Mouse (Mus musculus): ENCODE results near the gene Pex10. TPM values are rescaled to one million over a fixed set of nuclear protein-coding genes. Genes with fewer than 3 reads are reported as not detected.
"Not testable (repeated sequence)": the region's sequence is repeated elsewhere in the genome, so short reads cannot be mapped to it uniquely, and the experiment has no call there.

Gene Pex10
- polyA plus RNA-seq, 1 experiment from 2014 or later = 22.2 TPM

DNA sequence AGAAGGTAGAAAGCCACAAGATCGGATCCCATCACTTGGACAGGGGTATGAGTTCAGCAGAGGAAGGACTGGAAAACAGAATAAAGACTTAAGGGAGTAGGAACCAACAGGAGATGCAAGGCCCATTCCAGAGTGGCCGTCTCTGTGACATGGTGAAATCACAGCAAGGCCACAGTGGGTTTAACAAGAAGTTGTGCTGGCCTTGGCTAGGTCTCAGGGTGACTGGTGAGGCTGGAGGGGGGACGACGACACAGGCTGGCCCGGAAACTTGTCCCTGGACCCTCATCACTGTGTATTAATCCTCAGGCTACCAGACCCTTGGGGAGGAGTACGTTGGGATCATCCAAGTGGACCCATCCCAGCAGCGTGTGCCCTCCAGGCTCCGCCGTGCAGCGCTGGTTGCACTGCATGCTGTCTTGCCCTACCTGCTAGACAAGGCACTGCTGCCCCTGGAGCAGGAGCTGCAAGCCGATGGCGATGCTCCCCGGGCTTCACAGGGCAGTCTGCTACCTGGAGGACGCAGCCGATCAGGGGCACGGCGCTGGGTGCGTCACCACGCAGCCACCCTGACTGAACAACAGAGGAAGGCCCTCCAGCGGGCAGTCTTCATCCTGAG is 1.6 kb downstream of the Pex10 start:
- 92% methylated on average over 20 of the region's 20 CpGs for WGBS
- H3K4me3 ChIP-seq = peak overlapping the region; percentile 72

DNA sequence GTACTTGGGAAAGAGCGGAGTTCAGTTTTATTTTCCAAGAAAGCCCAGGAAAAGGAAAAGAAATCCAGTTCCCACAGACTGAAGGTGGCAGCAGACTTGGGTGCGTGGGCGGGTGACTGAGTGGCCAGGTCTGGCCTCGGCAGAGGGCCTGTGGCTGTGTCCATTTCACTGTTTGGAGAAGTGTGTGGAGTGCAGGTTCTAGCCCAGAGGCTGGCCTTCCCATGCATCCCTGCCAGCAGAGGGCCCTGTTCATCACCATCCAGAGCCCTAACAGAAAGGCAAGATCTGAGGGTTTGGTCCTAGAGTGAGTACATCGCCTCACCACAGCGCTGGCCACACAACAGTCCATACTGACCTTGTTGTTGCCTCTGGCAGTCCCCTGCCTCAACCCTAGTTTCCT is 2.4 kb downstream of the Pex10 start:
- no peaks in the 10 kb centered on the region for H3K9me3 ChIP-seq
- DNase-seq (ENCODE audit: extremely low spot score, low spot score) = no peak
- H3K4me3 ChIP-seq = no peak overlapping the region
- H3K4me1 ChIP-seq = peaks cover 36% of the 10 kb centered on the region
- WGBS = 88% methylated on average over 6 of the region's 6 CpGs
- H3K27me3 ChIP-seq (ENCODE audit: poor library complexity, severe bottlenecking) = no peaks in the 10 kb centered on the region
- H3K27ac ChIP-seq = no peak overlapping the region
- H3K36me3 ChIP-seq (replicated peaks) = peaks cover 66% of the 10 kb centered on the region

More for the DNA sequence above, 1.6 kb downstream of the Pex10 start:
- peaks cover 58% of the 10 kb centered on the region for H3K36me3 ChIP-seq (replicated peaks)
- H3K27ac ChIP-seq = no peak overlapping the region
- no peak for DNase-seq (ENCODE audit: extremely low spot score, low spot score)
- peaks cover 42% of the 10 kb centered on the region for H3K4me1 ChIP-seq
- no peaks in the 10 kb centered on the region for H3K27me3 ChIP-seq (ENCODE audit: poor library complexity, severe bottlenecking)
- no peaks in the 10 kb centered on the region for H3K9me3 ChIP-seq

DNA sequence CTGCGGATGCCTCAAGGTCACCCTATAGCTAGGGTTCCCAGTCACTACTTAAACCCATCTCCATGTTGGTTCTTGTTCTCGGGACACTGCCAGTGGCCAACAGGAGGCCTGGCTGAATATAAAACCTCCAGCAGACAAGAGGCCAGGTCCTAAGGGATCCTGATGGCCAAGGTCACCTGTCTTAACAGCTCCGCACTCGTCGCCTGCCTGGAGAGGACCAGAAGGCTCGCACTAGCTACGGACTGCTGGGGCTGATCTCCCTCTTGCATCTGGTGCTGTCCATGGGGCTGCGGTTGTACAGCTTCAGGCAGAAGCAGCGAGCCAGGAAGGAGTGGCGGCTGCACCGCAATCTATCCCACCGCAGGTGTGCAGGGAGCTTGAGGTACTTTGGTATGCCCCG is 3.4 kb downstream of the Pex10 start:
- H3K27me3 ChIP-seq (ENCODE audit: poor library complexity, severe bottlenecking) = no peaks in the 10 kb centered on the region
- peaks cover 31% of the 10 kb centered on the region for H3K4me1 ChIP-seq
- H3K4me3 ChIP-seq = no peak overlapping the region
- WGBS = 93% methylated on average over 13 of the region's 13 CpGs
- H3K9me3 ChIP-seq = no peaks in the 10 kb centered on the region
- no peak overlapping the region for H3K27ac ChIP-seq
- peaks cover 76% of the 10 kb centered on the region for H3K36me3 ChIP-seq (replicated peaks)
- DNase-seq (ENCODE audit: extremely low spot score, low spot score) = no peak

DNA sequence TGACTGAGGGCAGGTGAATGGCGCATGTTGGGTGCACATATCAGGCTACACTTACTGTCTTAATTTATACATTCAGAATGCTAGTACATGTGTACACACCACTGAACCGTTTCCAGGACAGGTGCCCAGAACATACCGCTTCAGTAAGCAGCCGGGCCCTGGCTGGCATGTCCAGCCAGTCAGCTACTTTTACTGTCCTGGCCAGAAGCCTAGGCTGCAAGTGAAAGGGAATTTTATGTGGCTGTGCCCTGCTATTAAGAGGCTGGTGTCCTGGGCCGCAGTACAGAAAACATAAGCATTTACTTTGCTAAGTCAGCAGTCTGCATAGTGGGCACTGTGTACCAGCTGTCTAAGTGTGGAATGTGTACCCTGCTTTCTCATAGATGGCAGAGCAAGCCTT is 4.1 kb downstream of the Pex10 start:
- no peak for DNase-seq (ENCODE audit: extremely low spot score, low spot score)
- Histone ChIP-seq H3K9me3 (no peaks in the 10 kb centered on the region), H3K4me1 (peaks cover 27% of the 10 kb centered on the region), H3K4me3 (no peak overlapping the region), H3K27me3 (ENCODE audit: poor library complexity, severe bottlenecking) (no peaks in the 10 kb centered on the region), H3K36me3 (replicated peaks) (peaks cover 83% of the 10 kb centered on the region), H3K27ac (no peak overlapping the region)
- WGBS = 95% methylated on average over 5 of the region's 5 CpGs

DNA sequence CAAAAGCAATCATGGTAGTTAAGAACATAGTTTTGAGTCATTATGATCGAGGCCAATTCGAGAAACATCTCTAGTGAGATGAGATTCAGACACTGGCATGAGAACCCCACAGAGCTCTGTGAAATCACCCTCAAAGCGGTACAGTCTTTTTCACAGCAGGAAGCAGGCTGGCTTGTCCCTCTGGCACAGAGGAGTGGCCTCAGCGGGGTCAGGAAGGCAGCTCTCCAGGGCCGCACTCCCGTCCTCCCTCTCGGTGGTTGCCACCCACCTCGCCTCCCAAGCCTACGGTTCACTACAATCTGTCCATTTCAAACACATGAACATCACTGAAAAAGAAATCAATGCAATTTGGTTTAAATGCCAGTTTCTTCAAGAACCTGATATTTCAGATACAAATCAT is 7.6 kb downstream of the Pex10 start:
- Histone ChIP-seq H3K4me1 (no peaks in the 10 kb centered on the region), H3K36me3 (replicated peaks) (peaks cover 99% of the 10 kb centered on the region), H3K4me3 (no peak overlapping the region), H3K27me3 (ENCODE audit: poor library complexity, severe bottlenecking) (no peaks in the 10 kb centered on the region), H3K9me3 (no peaks in the 10 kb centered on the region), H3K27ac (no peak overlapping the region)
- 88% methylated on average over 9 of the region's 9 CpGs for WGBS
- no peak for DNase-seq (ENCODE audit: extremely low spot score, low spot score)

DNA sequence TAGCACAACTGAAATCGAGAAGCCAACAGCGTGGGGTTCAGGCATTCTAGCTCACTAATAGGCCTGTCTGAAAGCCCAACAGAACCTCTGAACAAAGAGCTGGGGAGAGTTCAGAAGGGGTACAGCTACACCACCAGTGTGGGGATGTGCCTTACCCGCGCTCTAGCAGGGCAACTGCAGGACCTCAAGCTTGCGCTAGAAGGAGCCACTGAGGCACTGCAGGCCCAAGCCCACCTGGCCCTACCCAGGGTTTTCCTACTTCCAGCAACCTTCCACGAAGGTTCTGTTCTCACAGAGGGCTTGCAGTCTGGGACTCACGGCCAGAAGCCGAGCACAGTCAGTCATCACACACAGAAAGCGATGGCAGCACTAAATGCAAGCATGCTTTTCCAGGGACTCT is 8.3 kb downstream of the Pex10 start:
- Histone ChIP-seq H3K27me3 (ENCODE audit: poor library complexity, severe bottlenecking) (no peaks in the 10 kb centered on the region), H3K27ac (no peak overlapping the region), H3K4me1 (no peaks in the 10 kb centered on the region), H3K9me3 (no peaks in the 10 kb centered on the region), H3K4me3 (no peak overlapping the region), H3K36me3 (replicated peaks) (peaks cover 99% of the 10 kb centered on the region)
- WGBS = 87% methylated on average over 9 of the region's 9 CpGs
- DNase-seq (ENCODE audit: extremely low spot score, low spot score) = no peak

DNA sequence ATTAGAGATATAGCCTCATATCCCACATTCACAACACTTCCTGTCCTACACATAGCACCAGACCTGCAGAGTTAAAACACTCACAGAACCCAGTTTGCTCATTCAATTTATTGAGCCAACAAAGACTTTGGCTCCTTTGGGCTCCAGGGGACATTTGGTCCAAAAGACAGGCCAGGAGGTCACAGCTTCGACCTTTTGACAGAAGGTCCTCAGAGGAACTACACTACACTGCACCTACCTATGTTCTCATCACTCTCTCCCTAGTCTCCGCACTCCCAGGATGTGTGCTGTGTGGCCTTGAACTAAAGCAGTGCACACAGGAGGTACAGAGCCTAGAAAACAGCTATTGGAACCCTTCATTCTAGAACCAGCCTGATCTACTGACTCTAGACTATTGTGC is 9.0 kb downstream of the Pex10 start:
- Histone ChIP-seq H3K9me3 (no peaks in the 10 kb centered on the region), H3K4me1 (no peaks in the 10 kb centered on the region), H3K27me3 (ENCODE audit: poor library complexity, severe bottlenecking) (no peaks in the 10 kb centered on the region), H3K36me3 (replicated peaks) (peaks cover 99% of the 10 kb centered on the region), H3K27ac (no peak overlapping the region), H3K4me3 (no peak overlapping the region)
- DNase-seq (ENCODE audit: extremely low spot score, low spot score) = no peak
- WGBS = 89% methylated on average over 2 of the region's 2 CpGs

DNA sequence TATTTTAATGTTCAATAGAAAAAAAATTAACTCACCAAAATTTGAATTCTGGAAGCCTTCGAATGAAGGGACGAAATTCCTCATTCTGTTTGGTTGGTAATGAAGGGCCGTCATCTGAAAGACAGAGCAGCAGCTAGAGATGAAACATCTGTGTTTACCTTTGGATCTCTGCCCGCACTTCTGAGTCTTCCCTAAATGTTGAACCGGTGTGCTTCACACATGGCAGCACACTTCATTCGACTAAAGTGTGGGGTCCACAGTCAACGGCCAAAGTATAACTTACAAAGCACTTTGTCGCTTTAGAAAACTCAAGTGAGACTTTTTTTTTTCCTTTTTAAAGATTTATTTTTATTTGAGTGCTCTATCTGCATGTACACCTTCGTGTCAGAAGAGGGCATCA is 9.9 kb downstream of the Pex10 start:
- Histone ChIP-seq H3K9me3 (no peaks in the 10 kb centered on the region), H3K27ac (no peak overlapping the region), H3K4me1 (no peaks in the 10 kb centered on the region), H3K36me3 (replicated peaks) (peaks cover 97% of the 10 kb centered on the region), H3K27me3 (ENCODE audit: poor library complexity, severe bottlenecking) (no peaks in the 10 kb centered on the region), H3K4me3 (no peak overlapping the region)
- 92% methylated on average over 9 of the region's 9 CpGs for WGBS
- DNase-seq (ENCODE audit: extremely low spot score, low spot score) = no peak

DNA sequence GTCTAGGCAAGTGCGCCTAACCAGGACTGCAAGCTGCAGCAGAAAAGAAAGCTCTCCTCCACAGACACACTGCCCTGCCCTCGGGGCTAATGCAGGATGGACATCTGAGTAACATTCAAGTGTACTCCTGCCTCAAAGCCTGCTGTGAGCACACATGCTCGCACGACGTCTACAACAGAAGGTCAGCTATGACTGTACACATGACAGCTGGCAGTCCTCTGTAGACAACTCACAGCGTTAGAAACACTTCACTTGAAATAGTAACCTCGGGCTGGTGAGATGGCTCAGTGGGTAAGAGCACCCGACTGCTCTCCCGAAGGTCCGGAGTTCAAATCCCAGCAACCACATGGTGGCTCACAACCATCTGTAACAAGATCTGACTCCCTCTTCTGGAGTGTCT is 12.0 kb downstream of the Pex10 start:
- peaks cover 97% of the 10 kb centered on the region for H3K36me3 ChIP-seq (replicated peaks)
- H3K4me3 ChIP-seq; H3K27me3 ChIP-seq (ENCODE audit: poor library complexity, severe bottlenecking); H3K27ac ChIP-seq; DNase-seq (ENCODE audit: extremely low spot score, low spot score); H3K9me3 ChIP-seq: not testable (repeated sequence)
- H3K4me1 ChIP-seq = peaks cover 13% of the 10 kb centered on the region; the same call in 1 of the 2 replicates
- 94% methylated on average over 10 of the region's 10 CpGs for WGBS

DNA sequence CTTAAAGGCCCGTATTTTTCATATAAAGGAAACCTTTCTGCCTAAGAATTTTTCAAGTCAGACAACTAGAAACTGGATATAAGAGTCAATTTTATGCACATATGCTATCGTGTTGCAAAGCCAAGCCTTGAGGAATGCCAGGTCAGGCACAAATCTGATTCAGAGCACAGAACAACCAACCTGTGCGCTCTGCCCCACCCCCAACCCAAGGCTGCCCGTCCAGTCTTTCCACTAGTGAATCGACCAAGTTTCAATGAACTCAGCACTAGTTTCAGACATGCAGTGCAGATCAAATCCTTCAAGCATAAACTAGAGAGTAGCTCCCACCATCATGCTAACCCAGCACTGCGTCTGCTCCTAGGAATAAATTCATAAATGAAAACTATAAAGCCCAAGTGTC is 12.8 kb downstream of the Pex10 start:
- Histone ChIP-seq H3K9me3 (no peaks in the 10 kb centered on the region), H3K27ac (no peak overlapping the region), H3K4me1 (peaks cover 20% of the 10 kb centered on the region), H3K4me3 (no peak overlapping the region), H3K27me3 (ENCODE audit: poor library complexity, severe bottlenecking) (no peaks in the 10 kb centered on the region), H3K36me3 (replicated peaks) (peaks cover 97% of the 10 kb centered on the region)
- DNase-seq (ENCODE audit: extremely low spot score, low spot score) = no peak
- 91% methylated on average over 6 of the region's 6 CpGs for WGBS

DNA sequence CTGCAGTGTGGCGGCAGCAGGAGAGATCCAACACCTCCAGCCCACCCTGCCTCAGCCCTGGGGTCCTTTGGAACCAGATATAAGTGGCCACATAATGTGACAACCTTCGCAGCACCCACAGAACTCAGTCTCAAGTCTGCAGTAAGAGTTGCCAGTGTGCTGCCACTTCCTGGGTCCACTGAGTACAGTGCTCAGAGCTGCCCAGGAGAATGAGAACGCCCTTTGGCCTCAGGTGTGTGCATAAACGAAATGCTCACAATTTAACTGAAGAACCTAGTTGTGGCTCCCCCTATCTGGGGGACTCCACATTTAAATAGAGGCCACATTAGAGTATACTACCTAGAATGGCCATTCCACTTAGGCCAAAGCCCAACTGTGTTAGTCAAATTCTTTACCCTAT is 16.7 kb downstream of the Pex10 start:
- Histone ChIP-seq H3K9me3 (no peaks in the 10 kb centered on the region), H3K27ac (no peak overlapping the region), H3K36me3 (replicated peaks) (peaks cover 59% of the 10 kb centered on the region), H3K27me3 (ENCODE audit: poor library complexity, severe bottlenecking) (no peaks in the 10 kb centered on the region), H3K4me3 (no peak overlapping the region), H3K4me1 (peaks cover 41% of the 10 kb centered on the region)
- no peak for DNase-seq (ENCODE audit: extremely low spot score, low spot score)
- WGBS = 86% methylated on average over 4 of the region's 4 CpGs

DNA sequence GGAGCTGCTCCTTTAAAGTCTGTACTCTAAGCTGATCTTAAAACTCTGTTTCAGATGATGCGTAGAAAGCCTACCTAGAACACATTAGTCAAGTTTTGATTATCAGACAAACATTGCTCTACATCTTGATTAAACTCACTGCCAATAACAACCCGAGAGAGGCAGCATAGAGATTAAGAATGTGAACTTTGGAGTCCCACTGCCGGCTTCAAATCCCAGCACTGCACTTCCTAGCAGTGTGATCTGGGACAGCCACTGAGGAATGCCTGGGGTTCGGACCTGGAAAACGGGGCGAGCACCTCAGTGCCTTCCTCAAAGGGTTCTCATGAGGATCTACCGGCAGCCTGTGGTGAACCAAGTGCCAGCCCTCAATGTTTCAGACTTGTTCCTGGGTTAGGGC is 17.5 kb downstream of the Pex10 start:
- Histone ChIP-seq H3K4me3 (peak overlapping the region; percentile 99; the same call in 1 of the 2 replicates), H3K27me3 (ENCODE audit: poor library complexity, severe bottlenecking) (no peaks in the 10 kb centered on the region), H3K4me1 (peaks cover 41% of the 10 kb centered on the region), H3K27ac (no peak overlapping the region), H3K9me3 (no peaks in the 10 kb centered on the region), H3K36me3 (replicated peaks) (peaks cover 59% of the 10 kb centered on the region)
- 93% methylated on average over 7 of the region's 7 CpGs for WGBS
- no peak for DNase-seq (ENCODE audit: extremely low spot score, low spot score)

DNA sequence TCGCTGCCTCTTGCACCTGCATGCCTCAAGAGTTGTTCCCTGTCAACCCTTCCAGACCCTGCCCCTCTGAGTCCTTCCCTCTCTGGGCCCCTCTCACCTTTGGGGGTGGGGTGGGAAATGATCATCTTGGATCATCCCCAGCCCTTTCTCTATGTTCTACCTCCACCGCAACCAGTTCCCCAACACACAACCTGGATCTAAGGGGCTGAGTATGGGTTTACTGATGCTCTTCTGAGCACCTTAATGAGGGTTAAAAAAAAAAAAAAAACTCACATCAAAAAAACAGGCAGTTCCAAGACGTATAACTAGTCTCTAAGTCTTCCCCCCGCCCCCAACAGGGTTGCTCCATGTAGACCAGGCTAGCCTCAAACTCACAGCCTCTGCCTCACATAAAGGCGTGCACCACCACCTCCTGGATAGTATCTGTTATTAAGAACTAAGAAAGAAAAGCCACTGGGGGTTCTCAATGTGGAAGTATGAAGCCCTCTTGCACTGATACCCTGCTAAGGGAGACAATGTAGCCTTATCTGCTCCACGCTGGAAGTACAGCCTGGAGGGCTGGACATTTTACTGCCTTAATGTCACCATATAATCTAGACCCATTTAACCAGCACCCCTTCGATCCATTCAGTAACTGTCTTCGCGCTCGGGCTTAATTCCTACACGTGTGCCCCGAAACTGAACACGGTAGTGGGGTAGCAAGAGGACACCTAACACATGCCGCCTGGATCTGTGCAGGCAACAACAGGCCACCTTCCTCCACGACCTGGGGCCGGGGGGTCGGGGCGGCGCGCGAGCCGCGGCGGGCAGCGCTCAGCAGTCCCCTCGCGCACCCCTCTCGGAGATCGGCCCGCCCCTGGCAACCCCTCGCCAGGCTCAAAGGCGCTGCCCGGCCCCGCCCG is 18.6 kb downstream of the Pex10 start:
- DNase-seq (ENCODE audit: extremely low spot score, low spot score) = no peak
- peak overlapping the region; percentile 94 for H3K27ac ChIP-seq
- peak overlapping the region; percentile 99 for H3K4me3 ChIP-seq
- H3K4me1 ChIP-seq = peaks cover 41% of the 10 kb centered on the region
- H3K9me3 ChIP-seq = no peaks in the 10 kb centered on the region
- H3K27me3 ChIP-seq (ENCODE audit: poor library complexity, severe bottlenecking) = no peaks in the 10 kb centered on the region
- H3K36me3 ChIP-seq (replicated peaks) = peaks cover 55% of the 10 kb centered on the region
- 7% methylated on average over 31 of the region's 35 CpGs for WGBS
